Mouse (Mus musculus) embryonic facial prominence, embryonic 10.5 days (tissue): ENCODE results near the gene Kcnab1. TPM values are rescaled to one million over a fixed set of nuclear protein-coding genes. Genes with fewer than 3 reads are reported as not detected.

Source experiments
- DNase-seq: peaks from one replicate; pipeline ENCODE4 v3.0.0-alpha.2; 2017; ENCODE audit warnings: low spot score
- H3K27ac ChIP-seq: fragments of 300-500 bp; sonication (generic); replicated peaks from 2 replicates; pipeline ENCODE4 v1.5.1; 2016; ENCODE audit warnings: mild to moderate bottlenecking
- H3K27me3 ChIP-seq: fragments of 300-500 bp; sonication (generic); replicated peaks from 2 replicates; pipeline ENCODE4 v1.6.1; 2016; ENCODE audit warnings: low read depth, mild to moderate bottlenecking; ENCODE audit not compliant: poor library complexity, severe bottlenecking
- H3K36me3 ChIP-seq: fragments of 300-500 bp; sonication (generic); replicated peaks from 2 replicates; pipeline ENCODE4 v1.6.1; 2016; ENCODE audit warnings: mild to moderate bottlenecking, moderate library complexity
- H3K4me1 ChIP-seq: fragments of 300-500 bp; sonication (generic); 2 replicates; pipeline ENCODE4 v1.6.1; 2016
- H3K4me3 ChIP-seq: fragments of 300-500 bp; sonication (generic); 2 replicates; pipeline ENCODE4 v1.5.1; 2016; ENCODE audit warnings: mild to moderate bottlenecking, moderate library complexity
- H3K9me3 ChIP-seq: fragments of 300-500 bp; sonication (generic); 2 replicates; pipeline ENCODE4 v1.6.1; 2016; ENCODE audit warnings: mild to moderate bottlenecking
- WGBS: fragments of 180-500 bp; shearing (Covaris S2); methylation state at CpG from one replicate; pipeline ENCODE4 v1.1.7; 2016; 5-methylcytosine and 5-hydroxymethylcytosine counted together
- polyA plus RNA-seq: library from polyadenylated mRNA; unstranded; fragments of >200 nt; fragmentation: Nextera tagmentation; extraction: Ambion mirVana; gene quantifications from 2 replicates; pipeline ENCODE4 v1.2.1, GENCODE M21; 2016

Kcnab1 gene
- 3.2 and 3.6 TPM in 2 replicates for polyA plus RNA-seq

GRCm38 (mm10) chr3:65108945-65109921, at the start of gene Kcnab1:
TSS of gene Kcnab1 (plus strand) at chr3:65109384.
- Histone ChIP-seq H3K4me1 (peaks cover 24% of the 10 kb centered on the region), H3K27me3 (peaks cover 49% of the 10 kb centered on the region), H3K27ac (peak within 1 kb of the TSS; percentile 68), H3K4me3 (peak within 1 kb of the TSS; percentile 62), H3K9me3 (0 out of 2 replicates have a peak, but pooled peaks cover 3% of the 10 kb centered on the region), H3K36me3 (no peaks in the 10 kb centered on the region)
- DNase-seq = peak; percentile 57
- under 1% methylated on average over 30 of the region's 30 CpGs for WGBS

GRCm38 (mm10) chr3:65088295-65088694, 20.9 kb upstream of the Kcnab1 start:
- H3K27ac ChIP-seq = no peak overlapping the region
- no peaks in the 10 kb centered on the region for H3K4me1 ChIP-seq
- no peaks in the 10 kb centered on the region for H3K36me3 ChIP-seq
- no peaks in the 10 kb centered on the region for H3K27me3 ChIP-seq
- no peak overlapping the region for H3K4me3 ChIP-seq
- no peak for DNase-seq
- 55% methylated on average over 2 of the region's 2 CpGs for WGBS
- no peaks in the 10 kb centered on the region; the same call in 1 of the 2 replicates for H3K9me3 ChIP-seq

GRCm38 (mm10) chr3:65104117-65104516, 5.1 kb upstream of the Kcnab1 start:
- WGBS = 85% methylated on average over 6 of the region's 6 CpGs
- H3K27me3 ChIP-seq = peaks cover 22% of the 10 kb centered on the region
- no peak overlapping the region for H3K4me3 ChIP-seq
- H3K36me3 ChIP-seq = no peaks in the 10 kb centered on the region
- no peaks in the 10 kb centered on the region for H3K9me3 ChIP-seq
- no peak for DNase-seq
- no peak overlapping the region for H3K27ac ChIP-seq
- H3K4me1 ChIP-seq = peaks cover 13% of the 10 kb centered on the region

- no peak for DNase-seq
- Histone ChIP-seq H3K4me1 (peaks cover 24% of the 10 kb centered on the region), H3K36me3 (no peaks in the 10 kb centered on the region), H3K4me3 (peak overlapping the region; percentile 62), H3K27me3 (peaks cover 49% of the 10 kb centered on the region), H3K9me3 (0 out of 2 replicates have a peak, but pooled peaks cover 3% of the 10 kb centered on the region), H3K27ac (no peak overlapping the region)
- 72% methylated on average over 9 of the region's 9 CpGs for WGBS
These were observed 1.0 kb downstream of the Kcnab1 start for GRCm38 (mm10) chr3:65110190-65110589.

GRCm38 (mm10) chr3:65111176-65111575, 2.0 kb downstream of the Kcnab1 start:
- H3K9me3 ChIP-seq = 0 out of 2 replicates have a peak, but pooled peaks cover 3% of the 10 kb centered on the region
- H3K36me3 ChIP-seq = no peaks in the 10 kb centered on the region
- no peak overlapping the region for H3K27ac ChIP-seq
- no peak overlapping the region for H3K4me3 ChIP-seq
- WGBS = 83% methylated on average over 2 of the region's 2 CpGs
- peaks cover 24% of the 10 kb centered on the region for H3K4me1 ChIP-seq
- H3K27me3 ChIP-seq = peaks cover 49% of the 10 kb centered on the region
- no peak for DNase-seq

- 92% methylated on average over 6 of the region's 6 CpGs for WGBS
- DNase-seq = no peak
- Histone ChIP-seq H3K27ac (no peak overlapping the region), H3K36me3 (no peaks in the 10 kb centered on the region), H3K4me3 (no peak overlapping the region), H3K27me3 (peaks cover 17% of the 10 kb centered on the region), H3K9me3 (0 out of 2 replicates have a peak, but pooled peaks cover 3% of the 10 kb centered on the region), H3K4me1 (peaks cover under 1% of the 10 kb centered on the region; the same call in 1 of the 2 replicates)
These were observed 6.0 kb downstream of the Kcnab1 start for GRCm38 (mm10) chr3:65115164-65115563.

- H3K36me3 ChIP-seq = no peaks in the 10 kb centered on the region
- DNase-seq = no peak
- H3K4me3 ChIP-seq = no peak overlapping the region
- no peaks in the 10 kb centered on the region for H3K27me3 ChIP-seq
- 0 out of 2 replicates have a peak, but pooled peaks cover 3% of the 10 kb centered on the region for H3K9me3 ChIP-seq
- 87% methylated on average over 3 of the region's 3 CpGs for WGBS
- no peak overlapping the region for H3K27ac ChIP-seq
- no peaks in the 10 kb centered on the region for H3K4me1 ChIP-seq
These were observed 7.8 kb downstream of the Kcnab1 start for GRCm38 (mm10) chr3:65116958-65117357.

- no peaks in the 10 kb centered on the region for H3K4me1 ChIP-seq
- no peak overlapping the region for H3K4me3 ChIP-seq
- WGBS = 84% methylated on average over 8 of the region's 8 CpGs
- H3K27ac ChIP-seq = no peak overlapping the region
- H3K27me3 ChIP-seq = no peaks in the 10 kb centered on the region
- no peaks in the 10 kb centered on the region for H3K36me3 ChIP-seq
- 0 out of 2 replicates have a peak, but pooled peaks cover 2% of the 10 kb centered on the region for H3K9me3 ChIP-seq
- DNase-seq = no peak
These were observed 8.2 kb downstream of the Kcnab1 start for GRCm38 (mm10) chr3:65117365-65117764.

GRCm38 (mm10) chr3:65124975-65125374, 15.8 kb downstream of the Kcnab1 start:
- H3K27me3 ChIP-seq = no peaks in the 10 kb centered on the region
- DNase-seq = no peak
- no peaks in the 10 kb centered on the region for H3K36me3 ChIP-seq
- H3K27ac ChIP-seq = no peak overlapping the region
- no peak overlapping the region for H3K4me3 ChIP-seq
- no peaks in the 10 kb centered on the region for H3K4me1 ChIP-seq
- H3K9me3 ChIP-seq = no peaks in the 10 kb centered on the region
- WGBS = 81% methylated on average over 3 of the region's 3 CpGs

- H3K4me3 ChIP-seq = no peak overlapping the region
- H3K9me3 ChIP-seq = no peaks in the 10 kb centered on the region
- no peak overlapping the region for H3K27ac ChIP-seq
- DNase-seq = no peak
- H3K4me1 ChIP-seq = no peaks in the 10 kb centered on the region
- H3K36me3 ChIP-seq = no peaks in the 10 kb centered on the region
- 94% methylated on average over 1 of the region's 1 CpGs for WGBS
- no peaks in the 10 kb centered on the region for H3K27me3 ChIP-seq
These were observed 20.4 kb downstream of the Kcnab1 start for GRCm38 (mm10) chr3:65129625-65130024.

- Histone ChIP-seq H3K36me3 (no peaks in the 10 kb centered on the region), H3K27ac (no peak overlapping the region), H3K9me3 (no peaks in the 10 kb centered on the region), H3K4me3 (no peak overlapping the region), H3K27me3 (no peaks in the 10 kb centered on the region), H3K4me1 (no peaks in the 10 kb centered on the region)
- 74% methylated on average over 5 of the region's 5 CpGs for WGBS
- no peak for DNase-seq
These were observed 25.7 kb downstream of the Kcnab1 start for GRCm38 (mm10) chr3:65134931-65135330.

GRCm38 (mm10) chr3:65136897-65137296, 27.7 kb downstream of the Kcnab1 start:
- DNase-seq = no peak
- Histone ChIP-seq H3K4me1 (no peaks in the 10 kb centered on the region), H3K27ac (no peak overlapping the region), H3K4me3 (no peak overlapping the region), H3K9me3 (no peaks in the 10 kb centered on the region), H3K36me3 (no peaks in the 10 kb centered on the region), H3K27me3 (no peaks in the 10 kb centered on the region)
- WGBS = 84% methylated on average over 5 of the region's 5 CpGs

GRCm38 (mm10) chr3:65138739-65139138, 29.6 kb downstream of the Kcnab1 start:
- Histone ChIP-seq H3K36me3 (no peaks in the 10 kb centered on the region), H3K27ac (no peak overlapping the region), H3K9me3 (no peaks in the 10 kb centered on the region), H3K4me3 (no peak overlapping the region), H3K27me3 (no peaks in the 10 kb centered on the region), H3K4me1 (no peaks in the 10 kb centered on the region)
- no peak for DNase-seq
- WGBS = 84% methylated on average over 3 of the region's 3 CpGs
